Mouse (Mus musculus): ENCODE results near the gene Dusp13.

The Dusp13 gene

DNA sequence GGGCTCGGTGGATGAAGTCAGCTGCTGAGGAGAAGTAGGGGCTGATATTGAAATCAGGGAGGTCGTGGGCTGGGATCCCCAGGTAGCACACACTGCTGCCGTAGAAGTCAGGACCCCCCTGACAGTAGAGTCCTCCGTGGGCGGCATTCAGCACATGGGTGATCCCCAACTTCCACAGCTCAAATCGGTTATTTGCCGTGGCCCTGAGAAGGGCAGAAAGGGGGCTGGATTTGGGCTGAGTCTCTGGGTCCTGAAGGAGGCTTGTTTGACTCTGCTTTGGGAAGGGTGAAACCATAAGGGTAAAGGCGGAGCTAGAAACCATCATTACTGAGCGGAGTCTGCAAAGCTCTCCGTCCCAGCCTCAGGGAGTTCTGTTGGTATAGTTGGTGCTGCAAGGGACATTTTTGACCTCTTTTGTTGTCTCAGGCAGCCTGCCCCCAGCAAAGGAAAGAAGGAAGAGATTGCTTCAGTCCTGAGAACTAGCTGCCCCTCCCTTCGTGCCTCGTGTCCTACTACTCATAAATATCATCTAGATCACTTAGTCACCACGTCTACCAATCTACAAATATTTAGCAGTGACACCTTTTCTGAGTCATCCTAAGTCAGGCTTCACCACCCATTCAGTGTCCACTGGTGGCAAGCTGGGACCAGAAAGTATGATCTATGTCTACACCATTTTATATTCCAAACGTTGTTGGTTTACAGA, 3.4 kb downstream of the Dusp13 start:
- peak; percentile 8 for DNase-seq (ENCODE audit: low read depth)

GRCm38 (mm10) chr14:21746846-21747245, 4.1 kb downstream of the Dusp13 start:
- no peak for DNase-seq (ENCODE audit: low read depth)

- no peak for DNase-seq (ENCODE audit: low read depth)
Measured at GRCm38 (mm10) chr14:21746251-21746650, 4.7 kb downstream of the Dusp13 start.

GRCm38 (mm10) chr14:21745149-21745548, 5.8 kb downstream of the Dusp13 start:
- no peak for DNase-seq (ENCODE audit: low read depth)

DNA sequence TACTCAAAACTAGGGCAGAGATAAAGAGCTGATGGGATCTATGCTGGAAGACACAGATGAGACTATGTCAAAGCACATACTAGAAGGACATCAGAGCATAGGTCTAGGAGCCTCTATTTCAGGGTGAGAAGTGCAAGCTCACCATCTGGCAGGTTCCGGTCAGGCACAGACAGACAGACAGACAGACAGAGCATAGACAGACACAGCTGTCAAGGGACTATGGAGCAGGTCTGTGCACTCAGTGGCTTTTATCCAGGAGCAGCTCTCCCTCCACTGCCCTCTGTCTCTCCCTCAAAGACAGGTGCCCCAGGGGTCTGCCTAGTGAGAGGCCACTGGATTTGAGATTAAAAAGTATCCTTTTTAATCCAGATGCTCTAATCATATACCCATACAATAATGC, 6.8 kb downstream of the Dusp13 start:
- no peak for DNase-seq (ENCODE audit: low read depth)

DNA sequence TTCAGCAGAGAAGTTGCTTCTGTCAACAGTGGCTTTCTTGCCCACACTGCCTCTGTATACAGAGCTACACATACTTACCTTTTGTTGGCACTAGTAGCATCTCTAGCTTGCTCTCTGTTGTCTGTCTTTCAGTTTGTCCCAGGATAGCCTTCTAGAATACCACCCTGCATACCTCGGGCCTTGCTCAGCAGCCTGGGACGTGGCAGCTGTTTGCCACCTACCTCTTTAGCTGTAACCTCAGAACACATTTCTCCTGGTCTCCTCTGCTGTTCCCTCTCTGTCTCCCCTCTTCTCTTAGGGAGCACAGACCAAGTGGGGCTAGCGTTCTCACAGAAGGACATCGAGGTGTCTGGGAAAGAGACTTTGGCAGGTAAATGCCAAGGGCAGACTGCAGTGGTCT, 8.5 kb downstream of the Dusp13 start:
- no peak for DNase-seq (ENCODE audit: low read depth)

GRCm38 (mm10) chr14:21741786-21742185, 9.2 kb downstream of the Dusp13 start:
- peak; percentile 90 for DNase-seq (ENCODE audit: low read depth)

GRCm38 (mm10) chr14:21741314-21741713, 9.7 kb downstream of the Dusp13 start:
- DNase-seq (ENCODE audit: low read depth): no peak

- DNase-seq (ENCODE audit: low read depth): no peak
Measured at GRCm38 (mm10) chr14:21740345-21740744, 10.6 kb downstream of the Dusp13 start.

- no peak for DNase-seq (ENCODE audit: low read depth)
Measured at GRCm38 (mm10) chr14:21733131-21733905, 17.7 kb downstream of the Dusp13 start.

DNA sequence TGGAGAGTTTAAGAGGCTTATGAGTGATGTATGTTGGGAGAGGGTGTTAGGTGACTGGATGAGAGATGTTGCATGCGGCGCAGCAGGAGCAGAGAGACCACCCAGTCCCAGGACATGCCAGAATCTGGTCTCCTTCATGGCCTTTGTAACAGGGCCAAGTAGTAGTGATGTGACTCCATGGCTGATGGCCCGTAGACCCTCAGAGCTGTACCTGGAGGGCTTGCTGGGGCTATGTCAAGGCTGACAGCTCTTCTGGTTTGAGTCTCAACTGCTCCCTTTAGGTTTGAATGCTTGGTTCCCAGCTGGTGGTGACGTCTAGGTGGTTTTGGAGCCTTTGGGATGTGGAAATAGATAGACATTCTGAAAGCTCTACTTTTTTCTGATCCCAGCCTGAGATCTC, 21.0 kb downstream of the Dusp13 start:
- DNase-seq (ENCODE audit: low read depth): no peak

- DNase-seq (ENCODE audit: low read depth): no peak
Measured at GRCm38 (mm10) chr14:21729031-21729732, 21.8 kb downstream of the Dusp13 start.

DNA sequence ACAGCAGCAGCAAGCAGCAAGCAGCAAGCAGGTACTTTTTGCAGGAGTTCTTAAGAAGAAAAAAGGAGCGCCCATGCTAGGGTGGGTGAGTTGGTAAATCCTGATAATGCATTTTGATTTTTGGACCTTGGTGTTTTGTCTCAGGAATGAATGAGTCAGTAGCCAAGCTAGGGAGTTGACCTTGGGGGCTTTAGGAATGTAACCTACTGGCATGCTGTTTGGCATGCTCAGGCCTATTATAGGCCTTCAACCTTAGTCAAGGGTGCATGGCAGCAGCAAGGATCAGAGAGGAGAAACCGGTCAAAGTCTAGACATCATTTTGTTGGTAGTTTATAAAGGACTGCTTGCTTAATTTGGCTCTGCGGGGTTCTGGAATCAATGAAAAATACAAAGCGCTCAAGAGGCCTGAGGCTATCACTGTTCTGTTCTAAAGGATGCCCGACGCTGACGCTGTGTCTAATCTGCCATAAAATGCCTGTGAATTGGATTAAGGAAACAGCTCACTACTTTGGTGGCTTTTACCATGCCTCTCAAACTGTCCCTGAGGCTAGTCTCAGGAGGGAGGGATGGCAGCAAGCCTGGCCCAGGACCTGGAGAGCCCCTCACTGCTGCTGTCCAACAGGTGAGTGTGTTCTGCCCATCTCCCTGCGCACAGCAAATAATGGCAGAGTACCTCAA, 28.8 kb downstream of the Dusp13 start:
- no peak for DNase-seq (ENCODE audit: low read depth)

DNA sequence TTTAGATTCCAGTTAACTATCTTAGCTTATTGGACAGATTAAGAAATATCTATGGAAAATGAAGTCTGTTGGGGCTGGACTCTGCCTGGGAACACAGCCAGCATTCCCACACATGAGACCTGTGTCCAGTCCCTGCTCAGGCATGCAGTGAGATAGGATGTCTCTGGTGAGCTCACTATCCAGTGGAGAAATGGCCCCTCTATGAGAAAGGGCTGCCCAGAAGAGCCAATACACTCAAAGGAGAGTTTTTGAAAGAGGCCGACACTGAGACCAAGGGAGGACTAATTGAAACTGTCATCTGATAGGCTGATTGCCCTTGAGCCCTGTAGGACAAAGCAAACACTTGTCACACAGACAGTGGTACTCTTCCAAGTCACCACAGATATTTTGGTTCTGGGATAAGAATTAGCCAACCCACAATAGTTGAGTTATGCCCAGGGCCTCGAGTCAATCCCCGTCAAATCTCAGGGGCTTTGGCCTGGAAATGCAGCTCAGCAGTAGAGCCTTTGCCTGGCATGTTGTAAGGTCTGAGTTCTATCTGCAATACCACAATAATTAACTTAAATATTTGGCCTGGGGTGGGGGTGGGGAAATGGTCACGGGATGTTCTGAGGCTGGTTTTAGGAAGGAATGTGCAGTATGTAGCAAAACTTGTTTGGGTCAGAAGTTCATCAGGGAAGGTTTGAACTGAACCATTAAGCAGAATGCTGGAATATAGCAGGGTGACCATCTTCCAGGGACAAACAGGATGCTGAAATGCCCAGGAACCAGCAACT, 30.4 kb downstream of the Dusp13 start:
- peak; percentile 43 for DNase-seq (ENCODE audit: low read depth)

GRCm38 (mm10) chr14:21719646-21720383, 31.2 kb downstream of the Dusp13 start:
- DNase-seq (ENCODE audit: low read depth): no peak

- no peak for DNase-seq (ENCODE audit: low read depth)
Measured at GRCm38 (mm10) chr14:21714486-21714885, 36.5 kb downstream of the Dusp13 start, which contains the start of gene Dupd1. Gene Dupd1, minus strand, starts transcription at chr14:21714576.

GRCm38 (mm10) chr14:21711231-21711630, 39.8 kb downstream of the Dusp13 start:
- DNase-seq (ENCODE audit: low read depth): no peak

GRCm38 (mm10) chr14:21709545-21709944, 41.4 kb downstream of the Dusp13 start:
- no peak for DNase-seq (ENCODE audit: low read depth)

DNA sequence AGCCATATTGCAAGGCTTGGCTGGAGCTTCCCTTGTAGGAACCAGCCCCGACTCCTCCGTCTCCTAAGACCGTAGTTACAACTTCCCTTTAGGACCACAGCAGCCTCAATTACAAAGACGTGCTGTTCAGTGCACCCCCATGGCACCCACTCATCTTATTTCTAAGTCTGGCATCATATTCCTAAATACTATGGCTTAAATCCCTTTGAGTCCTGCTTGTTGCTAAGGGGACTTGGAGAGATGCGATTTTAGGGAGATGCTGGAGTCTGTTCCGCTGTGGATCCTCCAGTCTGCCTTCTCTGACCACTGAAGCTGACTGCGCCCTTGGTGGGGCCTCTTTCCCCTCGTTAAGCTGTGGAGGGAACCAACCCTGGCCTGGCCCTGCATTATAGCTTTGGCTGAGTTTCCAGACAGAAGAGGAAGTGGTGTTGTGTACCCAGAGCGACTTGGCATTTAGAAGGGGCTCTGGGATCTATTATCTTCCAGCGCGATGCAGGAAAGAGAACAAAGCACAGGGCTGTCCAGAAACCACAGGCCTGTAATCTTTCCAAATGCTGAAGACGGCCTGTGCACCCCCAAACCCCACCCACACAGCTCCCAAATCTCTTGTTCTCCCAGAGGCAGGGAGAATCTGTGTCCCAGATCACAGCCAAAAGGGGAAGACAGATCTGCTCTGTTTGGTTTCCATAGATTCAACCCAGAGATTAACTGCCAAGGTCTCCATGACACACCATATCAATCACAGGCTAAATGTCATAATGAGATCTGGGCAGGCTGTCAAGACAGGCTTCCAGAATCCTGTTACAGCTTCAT, 44.0 kb downstream of the Dusp13 start:
- peak; percentile 88 for DNase-seq (ENCODE audit: low read depth)

DNA sequence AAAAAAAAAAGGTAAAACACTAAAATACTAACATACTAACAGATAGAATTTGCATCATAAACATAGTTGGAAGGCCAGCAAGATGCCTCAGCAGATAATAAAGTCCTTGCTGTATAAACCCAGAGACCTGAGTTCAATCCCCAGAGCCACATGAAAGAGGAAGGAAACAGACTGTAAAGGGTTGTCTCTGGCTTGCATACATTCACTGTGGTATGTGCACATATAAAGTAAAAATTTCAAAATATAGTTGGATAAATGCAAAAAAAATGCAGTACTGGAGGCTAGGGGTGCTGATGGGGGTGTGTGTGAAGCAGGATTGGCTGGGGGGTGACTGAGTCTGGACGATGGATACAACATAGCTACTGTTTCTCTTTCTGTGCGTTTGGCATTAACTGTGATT, 45.5 kb downstream of the Dusp13 start:
- DNase-seq (ENCODE audit: low read depth): no peak
